Mouse (Mus musculus) erythroblast, embryonic 14.5 days (primary cell): ENCODE data around the gene Farp1.

Experiments
- GATA1 ChIP-seq: IDR thresholded peaks from 2 replicates; pipeline ENCODE4 v1.6.1; 2012; ENCODE audit warnings: low read length, inconsistent platforms, mixed read lengths
- TAL1 ChIP-seq: IDR thresholded peaks from 3 replicates; pipeline ENCODE4 v1.6.1; 2012; ENCODE audit warnings: low read length, inconsistent platforms, mixed read lengths

GRCm38 (mm10) chr14:121309909-121310308, 274.9 kb downstream of the Farp1 start:
- no peak for TF ChIP-seq GATA1
- TF ChIP-seq TAL1, result no peak
